ENCODE assay signal across 10 mouse cellular contexts in the genomic region with DNA sequence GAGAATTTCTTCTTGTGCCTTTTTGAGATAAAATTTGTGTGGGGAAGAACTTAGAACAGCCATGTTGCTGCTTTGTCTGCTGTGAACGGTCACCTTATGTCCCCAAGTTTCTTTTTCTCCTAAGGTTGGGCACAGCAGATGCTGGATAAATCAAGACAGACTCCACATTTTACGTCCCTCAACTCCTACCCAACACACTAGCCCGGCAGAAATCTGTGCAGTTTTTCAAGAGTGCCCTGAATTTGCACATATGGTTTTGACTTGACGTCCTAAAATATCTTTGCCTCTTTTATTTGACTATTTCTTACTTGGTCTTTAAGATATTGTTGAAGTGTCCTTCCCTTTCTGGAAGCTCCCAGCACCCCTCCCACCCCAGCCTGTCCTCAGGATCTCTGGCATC.
"Had no signal": no experiment of that assay in that cellular context is flagged by ENCODE, and none has a peak within 500 bp of the region (broad histone marks: within the 10 kb centered on the region; RNA-seq: fewer than 3 reads in every experiment).

No protein-coding gene starts in this region.

- DNase-seq: kidney, adult 2 months; kidney, postnatal 25 days; layer of hippocampus, adult 9-11 months; liver, embryonic 13.5 days; lung, adult 2 months; lung, postnatal 14 days; lung, postnatal 4 days; midbrain, embryonic 14.5 days; thymus, postnatal 25 days had no signal

- ATAC-seq: intestine, postnatal 0 days had no signal
